Mouse (Mus musculus): ENCODE measurements around the gene Col4a3. TPM values are rescaled to one million over a fixed set of nuclear protein-coding genes. Genes with fewer than 3 reads are reported as not detected.

Col4a3 gene
- 0.12 TPM for polyA plus RNA-seq (2015; fragmentation: Illumina TruSeq; extraction: RNeasy Lipid Tissue Mini Kit (QIAGEN cat#74804); ENCODE audit: insufficient read depth, low replicate concordance)

GRCm38 (mm10) chr1:82586713-82587399 is at the start of gene Col4a3, which contains the start of gene Col4a4:
Gene Col4a3, plus strand, starts transcription at chr1:82586921.
Gene Col4a4, minus strand, starts transcription at chr1:82586849.

GRCm38 (mm10) chr1:82724339-82725025 is 137.8 kb downstream of the Col4a3 start, which contains the start of gene Mff:
Gene Mff, plus strand, starts transcription at chr1:82724890.

GRCm38 (mm10) chr1:82768269-82768668 is 181.5 kb downstream of the Col4a3 start, which contains the start of gene Tm4sf20:
Gene Tm4sf20, minus strand, starts transcription at chr1:82768461.

GRCm38 (mm10) chr1:82771022-82771586 is 184.4 kb downstream of the Col4a3 start, which contains the start of gene Gm47791:
Gene Gm47791, minus strand, starts transcription at chr1:82771243.

Other genes with a start within 250 kb of the Col4a3 start
- gene Col4a4, start 72 bp upstream of the Col4a3 start, polyA plus RNA-seq (2015; fragmentation: Illumina TruSeq; extraction: RNeasy Lipid Tissue Mini Kit (QIAGEN cat#74804); ENCODE audit: insufficient read depth, low replicate concordance) = 0.21 TPM
- gene Mff, start 138.0 kb downstream of the Col4a3 start, polyA plus RNA-seq (2015; fragmentation: Illumina TruSeq; extraction: RNeasy Lipid Tissue Mini Kit (QIAGEN cat#74804); ENCODE audit: insufficient read depth, low replicate concordance) = 199 TPM
- gene Tm4sf20, start 181.5 kb downstream of the Col4a3 start, polyA plus RNA-seq (2015; fragmentation: Illumina TruSeq; extraction: RNeasy Lipid Tissue Mini Kit (QIAGEN cat#74804); ENCODE audit: insufficient read depth, low replicate concordance) = not detected
- gene Gm47791, start 184.3 kb downstream of the Col4a3 start, polyA plus RNA-seq (2015; fragmentation: Illumina TruSeq; extraction: RNeasy Lipid Tissue Mini Kit (QIAGEN cat#74804); ENCODE audit: insufficient read depth, low replicate concordance) = not detected